Mouse (Mus musculus) embryo, embryonic 11.5 days (tissue): Measurements from ENCODE around the gene Nkg7.

Source experiments
- DNase-seq: peaks from one replicate; pipeline ENCODE4 v3.0.0-alpha.2; 2012; ENCODE audit warnings: low read depth, low spot score

The Nkg7 gene

GRCm38 (mm10) chr7:43447801-43448200 lies 10.9 kb downstream of the Nkg7 start:
- no peak for DNase-seq

- DNase-seq: no peak
These were observed 11.4 kb downstream of the Nkg7 start for GRCm38 (mm10) chr7:43448246-43448645.

GRCm38 (mm10) chr7:43449811-43450210 lies 12.9 kb downstream of the Nkg7 start:
- DNase-seq: no peak

- DNase-seq: no peak
These were observed 14.9 kb downstream of the Nkg7 start for GRCm38 (mm10) chr7:43451726-43452125.

GRCm38 (mm10) chr7:43452609-43453008 lies 15.7 kb downstream of the Nkg7 start:
- DNase-seq: no peak

- DNase-seq: no peak
These were observed 16.9 kb downstream of the Nkg7 start for GRCm38 (mm10) chr7:43453599-43454355.

- no peak for DNase-seq
These were observed 17.5 kb downstream of the Nkg7 start for GRCm38 (mm10) chr7:43454371-43454770.

- DNase-seq: no peak
These were observed 26.0 kb downstream of the Nkg7 start, which contains the start of gene Vsig10l for GRCm38 (mm10) chr7:43462851-43463250. Gene Vsig10l (plus strand): TSS chr7:43463151.

- DNase-seq: no peak
These were observed 27.1 kb downstream of the Nkg7 start for GRCm38 (mm10) chr7:43463976-43464375.

GRCm38 (mm10) chr7:43464864-43465343 lies 28.0 kb downstream of the Nkg7 start:
- DNase-seq: peak; percentile 47

GRCm38 (mm10) chr7:43465344-43466098 lies 28.6 kb downstream of the Nkg7 start:
- peak; percentile 70 for DNase-seq

GRCm38 (mm10) chr7:43466099-43466694 lies 29.3 kb downstream of the Nkg7 start:
- DNase-seq: no peak

- no peak for DNase-seq
These were observed 33.5 kb downstream of the Nkg7 start for GRCm38 (mm10) chr7:43470373-43470772.

- no peak for DNase-seq
These were observed 38.8 kb downstream of the Nkg7 start for GRCm38 (mm10) chr7:43475706-43476105.

- DNase-seq: no peak
These were observed 39.5 kb downstream of the Nkg7 start for GRCm38 (mm10) chr7:43476376-43476775.

- DNase-seq: no peak
These were observed 44.3 kb downstream of the Nkg7 start for GRCm38 (mm10) chr7:43481191-43481590.

- no peak for DNase-seq
These were observed 45.3 kb downstream of the Nkg7 start for GRCm38 (mm10) chr7:43482090-43482716.

- DNase-seq: no peak
These were observed 46.4 kb downstream of the Nkg7 start for GRCm38 (mm10) chr7:43483236-43483635.
